Mouse (Mus musculus): ENCODE results near the gene Kcnh2.

- TF ChIP-seq MYB (IDR thresholded peaks at IDR 0.05; ENCODE audit: low read depth, low read length) (no peak), CTCF (IDR thresholded peaks at IDR 0.05 in 2 of 3, conservative IDR thresholded peaks at IDR 0.05 in 1 of 3; ENCODE audit: control insufficient read depth in 1 of 3, insufficient read depth in 1 of 3, low read depth in 2 of 3, low read length in 3 of 3, poor library complexity in 1 of 3, severe bottlenecking in 1 of 3) (no peak)
Measured at GRCm38 (mm10) chr5:24309223-24309622, 42.2 kb downstream of the Kcnh2 start.
